Mouse (Mus musculus): ENCODE measurements around the gene Styxl1.

Gene Styxl1

GRCm38 (mm10) chr5:135725991-135726390 lies 52.2 kb downstream of the Styxl1 start:
- no peak for DNase-seq (ENCODE audit: low spot score)

- DNase-seq (ENCODE audit: low spot score): peak; percentile 63
These were observed 52.8 kb downstream of the Styxl1 start for GRCm38 (mm10) chr5:135725391-135725841.

GRCm38 (mm10) chr5:135724536-135725322 lies 53.5 kb downstream of the Styxl1 start:
- DNase-seq (ENCODE audit: low spot score): peak; percentile 60

- DNase-seq (ENCODE audit: low spot score): no peak
These were observed 54.9 kb downstream of the Styxl1 start for GRCm38 (mm10) chr5:135723165-135723751.

- no peak for DNase-seq (ENCODE audit: low spot score)
These were observed 56.1 kb downstream of the Styxl1 start for GRCm38 (mm10) chr5:135722121-135722520.

- no peak for DNase-seq (ENCODE audit: low spot score)
These were observed 57.1 kb downstream of the Styxl1 start for GRCm38 (mm10) chr5:135721076-135721475.

- no peak for DNase-seq (ENCODE audit: low spot score)
These were observed 58.1 kb downstream of the Styxl1 start for GRCm38 (mm10) chr5:135720121-135720520.

- DNase-seq (ENCODE audit: low spot score): no peak
These were observed 58.5 kb downstream of the Styxl1 start for GRCm38 (mm10) chr5:135719586-135720120.

GRCm38 (mm10) chr5:135715624-135716023 lies 62.6 kb downstream of the Styxl1 start:
- DNase-seq (ENCODE audit: low spot score): peak; percentile 47

GRCm38 (mm10) chr5:135713441-135714218 lies 64.6 kb downstream of the Styxl1 start:
- no peak for DNase-seq (ENCODE audit: low spot score)

- no peak for DNase-seq (ENCODE audit: low spot score)
These were observed 65.4 kb downstream of the Styxl1 start for GRCm38 (mm10) chr5:135712803-135713202.

- no peak for DNase-seq (ENCODE audit: low spot score)
These were observed 66.4 kb downstream of the Styxl1 start for GRCm38 (mm10) chr5:135711582-135712355.

GRCm38 (mm10) chr5:135710599-135711214 lies 67.5 kb downstream of the Styxl1 start:
- no peak for DNase-seq (ENCODE audit: low spot score)

- DNase-seq (ENCODE audit: low spot score): no peak
These were observed 68.5 kb downstream of the Styxl1 start for GRCm38 (mm10) chr5:135709716-135710115.

- DNase-seq (ENCODE audit: low spot score): no peak
These were observed 70.3 kb downstream of the Styxl1 start for GRCm38 (mm10) chr5:135707855-135708254.

- no peak for DNase-seq (ENCODE audit: low spot score)
These were observed 71.1 kb downstream of the Styxl1 start for GRCm38 (mm10) chr5:135707039-135707438.

- no peak for DNase-seq (ENCODE audit: low spot score)
These were observed 72.8 kb downstream of the Styxl1 start for GRCm38 (mm10) chr5:135705383-135705782.

GRCm38 (mm10) chr5:135703431-135703830 lies 74.8 kb downstream of the Styxl1 start:
- no peak for DNase-seq (ENCODE audit: low spot score)

- no peak for DNase-seq (ENCODE audit: low spot score)
These were observed 75.4 kb downstream of the Styxl1 start for GRCm38 (mm10) chr5:135702682-135703192.

- no peak for DNase-seq (ENCODE audit: low spot score)
These were observed 76.0 kb downstream of the Styxl1 start for GRCm38 (mm10) chr5:135702190-135702589.

GRCm38 (mm10) chr5:135701601-135702000 lies 76.6 kb downstream of the Styxl1 start:
- DNase-seq (ENCODE audit: low spot score): no peak

Measured in retina, embryonic 14.5 days (tissue).